Mouse (Mus musculus) brain, embryonic 14.5 days (tissue): ENCODE results near the gene Tstd2.

Experiments
- CTCF ChIP-seq: fragments of 200-500 bp; IDR thresholded peaks from 2 replicates; pipeline ENCODE4 v1.5.1; 2012; ENCODE audit warnings: inconsistent platforms, mild to moderate bottlenecking, moderate library complexity, borderline replicate concordance; ENCODE audit not compliant: insufficient read depth, insufficient read length; ENCODE audit errors: extremely low read depth
- POLR2A ChIP-seq: fragments of 200-500 bp; IDR thresholded peaks from 2 replicates; pipeline ENCODE4 v1.6.1; 2012; ENCODE audit warnings: mild to moderate bottlenecking, inconsistent platforms, borderline replicate concordance; ENCODE audit not compliant: poor library complexity, insufficient read depth, insufficient read length, severe bottlenecking; ENCODE audit errors: extremely low read depth

- TF ChIP-seq CTCF = no peak
- TF ChIP-seq POLR2A = no peak
These were observed 6.7 kb downstream of the Tstd2 start for GRCm38 (mm10) chr4:46131791-46132190.
